Mouse (Mus musculus) spleen, postnatal 14 days (tissue): Measurements from ENCODE around the gene Hes6.

Experiments
- DNase-seq, 2 experiments: peaks; one replicate each; pipeline ENCODE4 v3.0.0; 2021 to 2022; ENCODE audit warnings: low spot score in 2 of 2

Gene Hes6

DNA sequence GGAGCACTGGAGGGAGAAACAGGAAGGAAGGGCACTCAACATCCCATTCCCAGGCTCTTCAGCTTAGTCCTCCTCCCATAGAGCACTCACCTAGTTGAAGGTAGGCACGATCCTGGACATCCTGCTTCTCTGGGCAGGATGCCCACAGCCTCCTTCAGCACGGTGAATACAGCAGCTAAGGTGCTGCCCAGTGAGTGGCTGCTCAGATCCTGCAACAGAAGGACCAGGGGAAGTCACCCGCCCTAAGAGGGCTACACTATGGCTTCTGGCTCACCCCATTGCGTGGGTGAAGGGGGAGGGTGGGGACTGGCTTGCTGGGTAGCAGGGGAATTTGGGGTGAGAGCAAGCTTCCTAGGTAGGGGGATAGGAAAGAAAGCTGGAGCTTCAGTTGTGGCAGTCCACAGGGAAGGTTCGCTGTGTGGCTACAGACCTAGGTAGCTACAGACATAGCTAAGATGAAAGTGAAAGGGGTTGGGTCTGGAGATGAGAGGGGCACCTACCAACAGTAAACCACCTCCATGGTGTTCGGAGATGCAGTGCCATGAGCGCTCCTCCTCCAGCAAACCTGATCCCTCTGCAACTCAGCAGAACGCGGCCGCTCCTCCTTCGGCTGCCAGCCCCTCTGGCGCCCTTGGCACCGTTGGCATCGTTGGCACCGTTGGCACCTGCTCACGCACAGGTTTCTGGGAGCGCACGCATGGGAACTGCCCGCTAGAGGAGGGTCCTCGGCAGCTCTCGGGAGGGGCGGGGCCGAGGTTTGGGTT, 8.2 kb downstream of the Hes6 start:
- no peak for DNase-seq

GRCm38 (mm10) chr1:91404976-91405375, 8.9 kb downstream of the Hes6 start:
- DNase-seq: no peak

GRCm38 (mm10) chr1:91398260-91399062, 15.4 kb downstream of the Hes6 start, which contains the start of gene Ilkap:
Ilkap (minus strand) TSS chr1:91398815.
- DNase-seq: peak; percentile 68 to 75

DNA sequence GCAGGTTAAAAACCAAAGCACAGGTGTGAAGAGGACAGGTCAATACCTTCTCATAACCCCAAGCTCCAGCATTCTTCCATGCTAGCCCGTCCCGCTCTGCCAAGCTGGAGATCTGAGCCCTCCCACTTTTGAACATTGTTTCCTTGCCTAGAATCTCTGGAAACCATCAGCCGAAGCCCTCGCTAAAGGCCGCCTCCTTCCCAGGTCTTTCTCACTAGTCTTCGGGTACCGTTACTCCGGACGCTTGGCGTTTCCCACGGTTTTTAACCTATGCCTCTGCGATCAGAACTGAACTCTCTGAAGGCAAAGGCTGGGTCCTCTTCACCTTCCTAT, 15.9 kb downstream of the Hes6 start:
- no peak for DNase-seq

GRCm38 (mm10) chr1:91390369-91390768, 23.5 kb downstream of the Hes6 start:
- no peak for DNase-seq

- DNase-seq: no peak
Observed at GRCm38 (mm10) chr1:91381091-91381471, 32.8 kb downstream of the Hes6 start.

DNA sequence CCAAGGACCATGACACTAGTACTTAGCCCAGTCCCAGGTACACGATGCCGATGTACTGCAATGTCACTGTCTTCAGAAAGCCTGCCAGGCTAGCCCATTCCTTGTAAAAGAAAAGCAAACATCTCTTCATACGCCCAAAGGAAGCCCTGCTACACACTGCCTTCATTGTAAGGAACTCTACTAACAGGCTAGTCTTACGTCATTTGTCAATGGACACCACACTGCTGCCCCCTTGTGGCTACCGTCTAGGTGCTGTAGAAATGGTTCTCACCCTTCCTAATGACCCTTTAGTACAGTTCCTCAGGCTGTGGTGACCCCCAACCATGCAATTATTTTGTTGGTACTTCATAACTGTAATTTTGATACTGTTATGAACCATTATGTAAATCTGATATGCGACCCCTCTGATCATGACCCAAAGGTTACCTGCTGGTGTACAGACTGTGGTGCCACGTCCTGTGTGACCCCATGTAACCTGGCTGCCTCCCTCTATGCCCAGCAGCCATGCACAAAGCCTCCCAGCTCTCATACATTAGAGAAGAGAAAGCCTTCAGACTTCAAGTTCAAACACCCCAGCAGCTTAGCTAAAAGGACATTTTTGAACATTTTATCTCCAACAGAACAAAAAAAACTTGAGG, 33.3 kb downstream of the Hes6 start:
- peak; percentile 61 to 79 for DNase-seq

GRCm38 (mm10) chr1:91373414-91373835, 40.4 kb downstream of the Hes6 start:
- DNase-seq: no peak

GRCm38 (mm10) chr1:91370055-91370454, 43.8 kb downstream of the Hes6 start:
- no peak for DNase-seq

DNA sequence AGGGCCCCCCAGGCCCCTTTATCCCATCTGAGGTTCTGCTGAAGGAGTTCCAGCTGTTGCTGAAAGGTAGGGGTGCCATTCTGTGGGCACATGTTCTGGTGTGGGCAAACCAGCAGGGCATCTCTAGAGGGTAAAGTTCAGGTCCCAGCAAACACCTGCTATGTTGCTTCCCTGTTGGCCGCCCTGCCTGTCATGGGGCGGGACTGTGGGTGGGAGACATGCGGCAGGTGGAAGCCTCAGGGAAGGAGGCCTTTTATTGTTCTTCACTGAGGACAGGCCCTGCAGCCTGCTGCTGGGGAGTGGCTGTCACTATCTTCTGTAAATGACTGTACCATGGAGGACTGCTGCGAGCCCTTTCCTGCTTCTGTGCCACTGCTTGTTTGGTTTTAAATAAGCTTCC, 44.4 kb downstream of the Hes6 start:
- DNase-seq: no peak

- no peak for DNase-seq
Observed at GRCm38 (mm10) chr1:91367295-91367694, 46.5 kb downstream of the Hes6 start.

- DNase-seq: peak; percentile 76 to 84
Observed at GRCm38 (mm10) chr1:91366215-91367108, 47.4 kb downstream of the Hes6 start, which contains the start of gene Erfe. Erfe (plus strand) TSS chr1:91366430.

- DNase-seq: no peak
Observed at GRCm38 (mm10) chr1:91365816-91366214, 48.0 kb downstream of the Hes6 start.

DNA sequence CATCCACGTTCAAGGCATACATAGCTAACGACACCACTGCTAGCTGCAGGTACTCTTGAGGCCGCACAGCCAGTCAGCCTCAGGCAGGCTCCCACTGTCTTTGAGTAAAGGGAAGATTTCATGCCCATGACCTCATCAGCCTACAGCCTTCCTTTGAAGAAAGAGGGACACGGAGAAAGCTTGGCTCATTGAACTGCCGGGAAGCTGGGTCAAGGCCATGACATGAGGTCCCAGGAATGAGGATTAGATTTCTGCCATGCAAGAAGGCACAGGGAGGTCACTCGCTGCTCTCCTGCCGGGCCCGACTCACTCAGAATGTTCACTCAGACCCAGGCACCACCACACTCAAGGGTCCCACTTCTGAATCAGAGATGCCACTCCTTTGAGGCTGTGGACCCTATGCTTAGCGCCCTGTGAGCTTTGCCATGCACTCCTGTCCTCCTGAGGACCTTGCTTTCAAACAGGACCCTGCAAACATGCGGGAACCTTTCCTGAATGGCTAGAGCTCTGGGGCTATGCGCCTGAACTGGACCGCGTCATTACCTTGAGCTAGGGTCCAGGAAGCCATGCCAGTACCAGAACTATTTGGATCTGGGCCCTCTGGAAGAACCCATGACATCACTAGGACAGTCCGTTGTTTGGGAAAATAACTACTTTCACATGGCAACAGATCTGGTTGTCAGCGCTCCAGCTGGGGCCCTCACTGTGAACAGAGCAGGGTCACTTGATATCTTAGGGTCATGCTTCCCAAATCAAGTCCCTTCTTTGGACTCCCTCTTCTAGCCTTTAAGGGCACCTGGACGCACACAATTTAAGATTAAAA, 48.8 kb downstream of the Hes6 start:
- no peak for DNase-seq

DNA sequence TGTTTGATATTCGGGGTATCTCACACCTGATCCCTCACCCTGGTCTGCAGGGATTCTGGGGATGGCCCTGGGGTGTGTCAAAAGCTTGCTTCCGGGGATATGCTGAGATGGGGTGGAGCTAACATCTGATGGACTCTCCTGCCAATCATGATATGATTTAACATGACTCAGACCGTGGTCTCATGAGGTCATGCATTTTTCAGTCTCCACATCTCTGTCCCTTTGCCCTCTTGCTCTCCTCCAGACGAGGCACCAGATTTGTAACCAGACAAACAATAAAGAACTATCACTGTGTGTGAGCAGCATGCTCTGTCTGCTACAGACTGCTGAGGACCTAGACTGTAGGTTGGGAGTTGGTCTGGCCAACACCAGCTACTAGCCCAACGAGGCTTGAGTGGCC, 51.7 kb downstream of the Hes6 start:
- no peak for DNase-seq
